Mouse (Mus musculus) spleen, postnatal 4 days (tissue): ENCODE data around the gene Gstm4.
A peak's percentile ranks its signal among the peaks of the same experiment; 100 is the strongest.
"Not testable (repeated sequence)": the region's sequence is repeated elsewhere in the genome, so short reads cannot be mapped to it uniquely, and the experiment has no call there.

Experiments used
- DNase-seq, 2 experiments: peaks; one replicate each; pipeline ENCODE4 v3.0.0; 2022; ENCODE audit warnings: low spot score in 2 of 2

Gene Gstm4

DNA sequence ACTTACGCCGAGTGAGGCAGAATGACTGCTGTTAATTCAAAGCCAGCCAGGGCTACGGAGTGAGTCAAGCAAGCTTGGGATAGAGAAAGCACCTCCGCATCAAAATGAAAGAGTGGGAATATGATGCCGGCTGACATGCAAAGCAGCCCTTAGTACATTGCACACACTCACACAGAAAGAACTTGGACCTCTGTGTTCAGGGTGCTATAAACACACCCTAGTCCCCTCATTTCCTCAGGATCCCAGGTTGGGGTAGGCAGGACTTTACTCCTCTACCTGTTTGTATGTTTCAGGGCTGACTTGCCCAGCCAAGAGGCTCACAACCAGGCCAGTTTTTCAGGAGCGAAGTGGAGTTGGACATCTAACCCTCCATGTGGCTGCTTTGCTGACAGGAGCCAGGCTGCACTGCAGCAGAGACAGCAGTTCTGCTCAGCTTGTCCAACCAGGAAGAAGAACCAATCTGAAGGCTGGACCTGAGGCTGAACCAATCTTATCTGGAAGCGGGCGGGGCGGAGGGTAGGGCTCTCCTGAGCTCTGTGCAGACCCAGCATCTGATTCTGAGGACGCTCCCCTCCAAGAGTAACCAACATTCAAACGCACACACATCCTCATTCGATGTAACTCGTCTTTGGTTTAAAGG lies 24.7 kb upstream of the Gstm4 start:
- DNase-seq: no peak

DNA sequence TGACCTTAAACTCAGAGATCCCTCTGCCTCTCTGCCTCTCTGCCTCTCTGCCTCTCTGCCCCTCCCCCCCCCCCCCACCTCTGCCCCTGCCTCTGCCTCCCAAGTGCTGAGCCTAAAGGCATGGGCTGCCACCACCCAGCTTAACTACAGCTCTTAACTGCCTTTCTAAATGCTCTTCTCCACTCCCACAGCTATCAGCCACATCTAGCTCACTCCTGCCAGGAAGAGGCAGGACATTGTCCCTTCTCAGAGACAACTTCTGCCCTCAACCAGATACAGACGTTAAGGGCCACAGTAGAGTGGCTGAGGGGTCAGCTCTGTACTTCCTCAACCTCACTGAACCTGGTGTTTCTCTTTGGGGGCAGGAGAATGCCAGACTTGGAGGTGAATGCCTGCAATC lies 24.1 kb upstream of the Gstm4 start:
- DNase-seq: no peak

DNA sequence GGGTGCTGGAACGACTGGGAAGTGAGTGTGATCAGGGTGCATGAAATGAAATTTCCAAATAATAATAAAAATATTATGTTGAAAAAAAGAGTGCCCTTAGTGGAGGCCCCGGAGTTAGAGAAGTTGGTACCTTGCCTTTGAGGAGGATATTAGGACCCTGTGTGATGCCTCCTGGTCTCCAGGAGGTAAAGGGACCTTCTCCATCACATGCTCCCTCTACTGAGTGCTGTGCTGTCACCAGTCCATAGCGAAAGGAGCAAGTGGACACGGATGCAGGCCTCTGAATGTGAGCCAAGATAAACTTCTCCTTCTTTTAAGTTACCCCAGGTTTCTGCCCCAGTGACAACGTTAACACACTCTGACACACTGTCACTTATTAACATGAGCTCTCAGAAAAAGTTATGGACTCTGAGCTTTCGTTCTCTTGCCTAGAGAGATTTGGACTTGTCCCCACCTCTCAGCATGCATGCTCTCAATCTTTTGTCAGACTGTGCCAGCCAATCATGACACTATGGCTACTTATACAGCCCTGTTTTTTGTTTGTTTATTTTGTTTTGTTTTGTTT lies 22.8 kb upstream of the Gstm4 start:
- no peak for DNase-seq

- DNase-seq: no peak
Measured at GRCm38 (mm10) chr3:108065551-108065950, 20.9 kb upstream of the Gstm4 start.

GRCm38 (mm10) chr3:108064672-108065071 lies 20.0 kb upstream of the Gstm4 start:
- no peak for DNase-seq

GRCm38 (mm10) chr3:108062648-108063047 lies 18.0 kb upstream of the Gstm4 start:
- DNase-seq: no peak

DNA sequence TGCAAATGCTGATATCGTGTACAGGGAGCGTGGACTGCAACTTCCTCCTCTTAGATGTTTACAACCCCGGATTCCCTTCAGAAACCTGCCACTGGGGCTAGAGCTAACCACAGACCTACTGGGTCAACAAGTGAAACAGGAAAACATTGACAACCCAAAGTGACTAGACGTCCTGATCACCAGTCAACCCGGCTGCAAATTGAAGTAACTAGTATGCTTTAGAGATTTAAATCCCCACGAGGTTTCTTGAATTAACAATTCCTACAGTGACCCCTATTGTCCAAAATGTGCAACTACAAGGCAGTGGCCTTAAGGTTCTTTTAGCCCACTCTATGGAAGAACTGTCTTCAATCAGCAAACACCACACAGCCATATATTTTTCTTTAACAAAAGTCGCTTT lies 16.7 kb upstream of the Gstm4 start:
- DNase-seq: no peak

GRCm38 (mm10) chr3:108050493-108050892 lies 5.8 kb upstream of the Gstm4 start:
- no peak for DNase-seq

DNA sequence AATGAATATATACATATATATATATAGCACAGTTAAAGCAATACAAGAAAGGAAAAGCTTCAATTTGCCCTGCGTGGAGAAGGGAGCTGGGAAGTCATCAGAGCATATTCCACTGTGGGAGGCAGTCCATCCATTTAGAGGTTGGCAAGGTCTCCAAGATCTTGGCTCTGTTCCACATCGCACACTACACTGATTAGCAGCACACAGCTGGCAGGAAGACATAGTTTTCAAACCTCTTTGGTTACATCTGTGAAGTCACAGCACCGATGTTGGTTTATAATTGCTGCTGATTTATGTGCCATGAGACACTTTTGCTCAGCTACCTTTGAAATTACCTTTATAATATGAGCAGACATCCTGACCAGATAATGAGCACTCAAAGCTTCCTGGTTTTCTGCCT lies 3.6 kb upstream of the Gstm4 start:
- no peak for DNase-seq

DNA sequence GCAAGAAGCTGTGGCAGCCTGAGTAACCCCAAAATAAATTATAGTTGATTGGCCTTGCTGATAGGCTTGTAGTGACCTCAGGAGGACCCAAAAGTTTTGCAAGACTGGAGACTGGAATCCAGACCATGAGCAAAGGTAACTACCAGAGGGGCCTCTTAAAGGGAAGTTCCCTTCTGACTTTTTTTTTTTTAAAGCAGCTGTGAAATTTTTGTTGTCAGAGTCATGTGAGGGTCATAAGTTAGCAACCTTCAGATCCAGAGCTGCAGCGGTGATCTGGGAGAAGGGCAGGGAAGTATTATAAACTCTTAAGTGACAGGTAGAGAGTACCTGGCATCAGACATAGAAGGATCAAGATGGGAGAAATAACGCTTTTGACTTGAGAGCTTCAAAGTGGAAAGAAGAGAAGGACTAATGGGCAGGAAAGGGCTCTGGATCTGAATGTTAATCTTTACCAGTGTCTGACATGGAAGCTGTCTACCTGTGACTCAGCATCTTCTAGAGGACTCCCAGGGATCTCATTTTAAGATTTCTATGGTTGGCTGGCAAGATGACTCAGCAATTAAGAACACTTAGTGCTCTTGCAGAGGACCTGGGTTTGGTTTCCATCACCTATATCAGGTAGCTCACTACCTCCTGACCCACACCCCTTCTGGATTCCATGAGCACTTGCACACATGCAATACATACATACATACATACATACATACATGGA lies 2.4 kb upstream of the Gstm4 start:
- DNase-seq: no peak

DNA sequence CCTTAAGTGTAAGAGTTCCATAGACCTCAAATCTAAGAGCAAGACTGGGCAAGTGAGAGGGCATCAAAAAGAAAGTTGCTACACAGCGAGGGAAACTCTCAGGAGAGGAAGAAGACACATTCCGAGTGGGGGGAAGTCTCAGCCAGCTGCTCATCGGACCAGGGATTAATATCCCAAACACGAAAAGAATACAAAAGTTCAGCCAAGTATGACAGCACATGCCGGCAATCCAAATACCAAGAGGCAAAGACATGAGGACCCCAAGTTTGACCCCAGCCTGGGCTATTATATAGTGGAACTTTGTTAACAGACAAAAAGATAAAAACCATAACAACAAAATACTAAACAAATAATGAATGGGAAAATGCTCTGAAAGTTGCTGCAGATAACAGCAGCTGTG lies 11.5 kb downstream of the Gstm4 start:
- DNase-seq: no peak

GRCm38 (mm10) chr3:108032113-108032512 lies 12.6 kb downstream of the Gstm4 start:
- no peak for DNase-seq

- no peak for DNase-seq
Measured at GRCm38 (mm10) chr3:108028641-108029365, 15.9 kb downstream of the Gstm4 start.

DNA sequence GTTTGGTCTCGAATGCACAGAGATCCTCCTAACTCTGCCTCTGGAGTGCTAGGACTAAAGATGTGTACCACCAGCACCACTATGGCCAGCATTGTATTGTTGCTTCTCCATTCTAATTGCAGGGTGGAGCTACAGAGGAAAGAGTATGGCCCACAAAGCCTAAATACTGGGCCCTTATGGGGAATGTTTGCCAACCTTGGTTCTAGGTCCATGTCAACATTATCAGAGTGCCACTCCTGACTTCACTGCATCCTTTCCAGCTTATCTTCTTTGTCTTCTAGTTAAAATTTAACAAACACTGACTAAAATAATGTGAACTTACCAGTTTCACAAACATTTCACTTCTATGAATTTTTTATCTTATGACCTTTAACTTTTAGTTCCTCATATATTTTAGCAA lies 18.1 kb downstream of the Gstm4 start:
- no peak for DNase-seq

DNA sequence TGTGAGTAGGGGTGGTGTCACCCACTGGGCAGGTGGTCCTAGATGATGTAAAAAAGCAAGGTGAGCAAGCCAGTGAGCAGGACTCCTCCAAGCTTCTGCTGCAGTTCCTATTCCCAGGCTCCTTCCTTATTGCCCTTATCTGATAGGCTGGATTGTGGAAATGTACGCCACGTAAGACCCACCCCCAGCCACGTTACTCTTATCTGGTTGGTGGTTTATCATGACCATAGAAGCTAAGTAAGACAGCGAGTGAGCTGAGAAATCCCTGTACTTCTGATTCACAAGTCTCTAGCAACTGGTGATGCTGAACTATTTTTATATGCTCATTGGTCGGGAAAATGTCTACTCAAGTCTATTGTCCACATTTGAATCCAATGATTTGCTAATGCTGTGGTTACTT lies 18.6 kb downstream of the Gstm4 start:
- DNase-seq: no peak

GRCm38 (mm10) chr3:108025318-108025717 lies 19.4 kb downstream of the Gstm4 start:
- DNase-seq: no peak

GRCm38 (mm10) chr3:108022650-108023049 lies 22.0 kb downstream of the Gstm4 start:
- DNase-seq: no peak

GRCm38 (mm10) chr3:108020351-108021022 lies 24.2 kb downstream of the Gstm4 start:
- not testable (repeated sequence) for DNase-seq

GRCm38 (mm10) chr3:108019226-108019625 lies 25.5 kb downstream of the Gstm4 start:
- not testable (repeated sequence) for DNase-seq

GRCm38 (mm10) chr3:108018190-108018820 lies 26.4 kb downstream of the Gstm4 start:
- no peak for DNase-seq

- peak; percentile 72 to 80 for DNase-seq
Measured at GRCm38 (mm10) chr3:108017473-108018189, 27.1 kb downstream of the Gstm4 start, which contains the start of gene Gstm1. Gene Gstm1, minus strand, starts transcription at chr3:108017973.
